Mouse (Mus musculus) adrenal gland, adult 8-10 months (tissue): ENCODE measurements around the gene Spag17. TPM values are rescaled to one million over a fixed set of nuclear protein-coding genes. Genes with fewer than 3 reads are reported as not detected.
"Not testable (repeated sequence)": the region's sequence is repeated elsewhere in the genome, so short reads cannot be mapped to it uniquely, and the experiment has no call there.

Source experiments
- DNase-seq: peaks from one replicate; pipeline ENCODE4 v3.0.0; 2022
- total RNA-seq, 4 experiments: library from RNA; stranded (reverse); gene quantifications; 2 replicates each; pipeline ENCODE4 v1.2.4; 2022

Gene Spag17
- not detected for total RNA-seq

DNA sequence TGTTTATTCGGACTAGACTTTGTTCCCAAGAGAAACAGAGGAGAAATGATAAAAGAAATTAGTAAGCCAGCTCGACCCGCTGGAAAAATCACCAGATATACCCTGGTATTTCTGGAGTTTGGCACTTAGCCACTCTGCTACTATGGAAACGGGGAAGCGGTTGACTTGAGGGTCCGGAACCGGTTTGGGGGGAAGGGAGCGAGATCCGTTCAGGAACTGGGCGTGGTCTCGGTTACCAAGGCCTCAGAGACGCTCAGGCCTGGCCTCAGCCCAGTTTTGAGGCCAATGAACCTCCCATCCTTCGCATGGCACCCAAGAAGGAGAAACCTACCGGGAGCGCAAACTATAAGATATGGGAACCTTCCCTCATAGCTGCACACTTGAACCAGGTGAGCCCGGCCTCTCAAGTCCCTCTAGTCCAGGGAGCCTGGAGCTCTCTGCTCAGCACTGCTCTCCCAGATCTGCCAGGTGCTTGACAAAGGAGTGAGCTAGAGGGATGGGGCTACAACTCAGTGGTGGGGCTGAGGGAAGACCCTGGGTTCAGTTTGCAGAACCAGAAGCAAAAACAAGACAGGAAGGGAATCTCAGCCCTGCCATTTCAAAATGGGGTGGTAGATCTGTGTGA, at the start of gene Spag17:
Gene Spag17 (plus strand): TSS at position 220 of the 625 bp plus-strand sequence.
- DNase-seq, result no peak

DNA sequence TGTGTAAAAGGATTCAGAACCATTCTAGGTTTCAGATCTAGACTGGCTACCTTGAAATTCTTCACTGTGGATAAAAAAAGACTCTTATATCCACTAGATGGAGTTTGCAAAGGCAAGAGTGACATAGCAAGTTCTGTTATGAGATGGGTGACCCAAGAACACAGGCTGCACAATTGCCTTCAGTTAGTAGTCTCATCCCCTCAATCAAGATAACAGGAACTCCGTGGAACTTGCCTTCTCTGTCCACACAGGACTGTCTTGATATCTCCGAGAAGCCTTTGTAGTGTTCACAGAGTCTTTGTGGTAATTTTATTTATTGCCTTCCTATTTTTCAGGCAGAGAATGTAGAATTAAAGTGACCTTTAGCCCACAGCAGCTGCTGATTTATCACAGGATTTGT, 42.9 kb upstream of the Spag17 start:
- no peak for DNase-seq

DNA sequence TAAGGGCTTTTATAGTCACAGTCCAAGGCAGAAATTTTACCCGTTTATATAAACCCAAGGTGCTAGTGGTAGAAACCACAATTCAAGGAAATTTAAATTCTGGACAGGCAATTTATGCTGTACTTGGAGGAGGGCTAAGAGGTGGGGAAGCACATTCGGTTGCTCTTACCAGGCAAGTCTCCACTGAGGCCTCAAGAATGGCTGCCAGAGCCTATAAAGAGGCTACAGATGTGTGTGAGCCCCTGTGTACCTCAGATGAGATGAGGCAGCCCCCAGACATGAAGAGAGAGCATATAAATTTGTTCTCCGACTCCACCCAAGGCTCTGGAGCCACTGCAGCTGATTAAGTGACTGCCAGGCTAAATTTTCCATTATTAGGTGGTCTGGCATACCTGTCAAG, 42.4 kb upstream of the Spag17 start:
- no peak for DNase-seq

DNA sequence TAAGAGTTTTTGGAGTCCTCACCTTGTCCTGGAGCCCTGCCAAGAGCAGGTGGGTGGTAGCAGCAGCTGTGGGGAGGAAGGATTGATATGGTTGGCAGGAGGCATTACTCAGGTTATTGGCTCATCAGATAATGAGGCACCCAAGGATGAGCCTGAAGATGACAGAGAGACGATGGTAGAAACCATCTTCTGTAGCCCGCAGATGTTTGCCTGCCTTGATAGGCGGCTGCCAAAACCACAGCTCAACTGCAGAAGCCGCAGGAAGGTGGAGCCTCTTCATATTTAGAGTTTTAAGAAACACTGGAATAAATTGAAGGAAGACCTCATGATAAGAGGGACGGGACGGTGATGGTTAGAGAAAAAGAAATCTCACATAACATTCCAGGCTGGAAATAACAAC, 42.0 kb upstream of the Spag17 start:
- no peak for DNase-seq

DNA sequence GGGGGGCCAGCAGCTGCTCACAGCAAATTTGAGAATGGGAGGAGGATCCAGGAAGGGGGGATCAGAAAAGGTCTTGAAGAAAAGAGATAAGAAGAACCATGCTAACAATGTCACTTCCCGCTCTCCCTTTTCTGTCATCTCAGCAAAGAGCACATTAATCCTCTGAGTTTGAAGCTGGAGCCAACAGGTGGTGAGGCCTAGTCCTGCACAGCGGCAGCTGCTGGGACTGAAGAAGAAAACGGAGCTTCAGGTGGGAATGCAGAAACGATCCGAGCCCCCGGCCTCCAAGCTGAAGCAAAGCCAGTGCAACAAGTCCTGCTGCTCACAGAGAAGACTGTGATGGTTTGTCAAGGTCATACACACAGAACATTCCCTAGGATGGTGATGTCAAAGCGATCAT, 34.3 kb upstream of the Spag17 start:
- no peak for DNase-seq

DNA sequence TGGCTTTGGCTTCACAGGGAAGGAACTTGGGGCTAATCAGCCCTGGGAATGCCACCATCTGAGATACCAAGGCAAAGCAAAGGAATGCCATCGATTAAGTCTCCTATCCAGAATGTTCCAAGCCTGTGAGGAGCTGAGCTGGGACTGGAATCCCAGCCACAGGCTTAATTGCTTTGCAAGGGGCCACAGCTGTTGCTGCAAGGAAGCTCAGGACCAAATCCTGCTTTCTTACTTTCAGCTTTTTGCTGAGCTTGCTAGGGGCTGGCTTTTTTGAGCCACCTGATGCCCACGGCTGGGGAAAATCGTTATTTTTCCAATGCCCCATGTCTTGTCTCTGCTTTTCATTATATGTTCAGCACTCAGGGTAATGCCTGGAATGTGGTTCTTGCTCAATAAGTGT, 30.6 kb upstream of the Spag17 start:
- no peak for DNase-seq

DNA sequence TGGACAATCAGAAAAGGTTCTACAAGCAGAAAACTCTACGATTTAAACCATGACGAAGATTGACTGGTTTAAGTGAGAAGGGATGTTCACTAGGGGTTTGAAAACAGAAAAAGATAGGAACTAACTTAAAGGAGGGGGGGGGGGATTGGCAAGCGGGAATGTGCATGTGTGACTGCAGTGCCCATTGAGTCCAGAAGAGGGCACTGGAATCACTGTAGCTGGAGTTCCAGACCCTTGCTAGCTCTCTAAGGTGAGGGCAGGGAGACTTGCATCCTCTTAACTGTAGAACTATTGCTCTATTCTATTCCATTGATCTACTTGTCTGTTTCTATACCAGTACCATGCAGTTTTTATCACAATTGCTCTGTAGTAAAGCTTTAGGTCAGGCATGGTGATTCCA, 26.3 kb upstream of the Spag17 start:
- DNase-seq, result no peak

DNA sequence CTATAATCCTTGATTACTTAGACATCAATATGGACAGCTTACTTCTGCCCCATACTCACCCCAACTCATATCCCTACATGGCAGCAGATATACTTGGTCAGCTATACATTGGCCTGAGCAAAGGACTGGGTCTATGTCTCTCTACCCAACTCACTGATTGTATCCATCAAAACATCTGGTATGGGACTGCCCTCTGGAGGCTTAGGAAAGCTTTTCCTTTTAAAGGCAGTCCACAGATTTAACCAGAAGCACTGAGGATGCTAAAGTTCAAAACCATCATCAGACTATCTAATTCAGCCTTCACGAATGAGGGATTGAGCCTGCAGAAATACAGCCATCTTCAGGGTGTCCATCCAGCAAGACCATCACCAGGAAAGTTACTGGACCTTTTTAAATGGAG, 20.5 kb upstream of the Spag17 start:
- DNase-seq, result no peak

DNA sequence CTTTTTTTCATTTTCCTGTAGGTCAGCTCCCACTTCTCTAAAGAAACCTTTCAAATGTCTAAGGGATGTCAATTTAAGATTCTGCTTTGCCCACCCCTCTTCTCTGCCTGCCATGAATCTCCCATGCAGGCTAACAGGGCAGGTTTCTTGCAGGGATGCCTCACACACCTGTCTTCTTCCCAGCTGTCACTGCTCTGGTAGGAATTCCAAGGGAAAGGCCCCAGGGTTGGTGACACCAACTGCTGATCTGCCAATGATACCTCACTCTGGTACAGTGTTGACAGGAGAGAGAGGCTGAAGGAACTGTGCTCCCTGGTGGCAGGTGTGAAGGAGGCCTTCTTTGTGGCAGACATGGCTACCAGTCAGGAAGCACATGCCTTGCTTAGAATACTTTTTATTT, 10.1 kb upstream of the Spag17 start:
- DNase-seq, result no peak

DNA sequence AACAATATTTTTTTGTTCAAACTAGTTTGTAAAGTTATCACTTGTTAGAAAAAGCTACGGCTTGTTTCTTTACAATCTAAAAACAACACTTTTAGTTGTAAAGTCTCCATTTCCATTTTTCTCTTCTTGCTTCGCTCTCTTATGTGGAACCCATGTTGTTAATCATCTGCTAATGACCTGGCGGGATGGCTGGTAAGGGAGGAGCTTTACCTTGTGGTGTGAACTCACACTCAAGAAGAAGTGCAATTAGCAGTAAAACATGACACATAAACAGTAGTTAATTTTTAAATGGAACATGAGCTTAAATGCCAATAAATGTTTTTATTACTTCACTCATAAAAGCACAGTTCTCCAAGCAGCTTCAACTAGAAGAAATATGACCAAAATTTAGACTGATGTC, 3.7 kb upstream of the Spag17 start:
- no peak for DNase-seq

DNA sequence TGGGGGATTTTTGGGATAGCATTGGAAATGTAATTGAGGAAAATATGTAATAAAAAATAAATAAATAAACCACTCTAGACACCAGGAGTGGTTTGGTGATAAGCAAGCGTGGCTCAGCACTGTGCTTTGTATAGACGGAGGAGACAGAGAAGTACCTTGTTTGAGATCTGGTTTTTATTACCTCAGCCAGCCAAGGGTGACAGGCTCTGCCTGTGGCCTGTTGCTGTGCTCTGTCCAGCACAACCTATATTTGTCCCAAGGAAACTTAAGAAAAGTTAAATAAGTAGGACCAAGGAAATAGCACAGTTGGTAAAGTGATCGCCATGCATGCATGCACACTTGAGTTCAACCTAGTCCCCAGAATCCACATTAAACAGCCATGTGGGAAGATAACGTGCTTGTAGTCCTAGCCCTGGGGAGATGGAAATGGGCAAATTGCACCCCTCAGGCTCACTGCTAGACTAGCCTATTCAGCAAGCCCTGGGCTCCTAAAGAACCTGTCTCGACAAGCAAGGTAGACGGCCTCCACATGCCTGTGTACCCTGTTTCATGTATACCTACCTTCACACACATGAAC, 1.1 kb upstream of the Spag17 start:
- DNase-seq, result no peak

DNA sequence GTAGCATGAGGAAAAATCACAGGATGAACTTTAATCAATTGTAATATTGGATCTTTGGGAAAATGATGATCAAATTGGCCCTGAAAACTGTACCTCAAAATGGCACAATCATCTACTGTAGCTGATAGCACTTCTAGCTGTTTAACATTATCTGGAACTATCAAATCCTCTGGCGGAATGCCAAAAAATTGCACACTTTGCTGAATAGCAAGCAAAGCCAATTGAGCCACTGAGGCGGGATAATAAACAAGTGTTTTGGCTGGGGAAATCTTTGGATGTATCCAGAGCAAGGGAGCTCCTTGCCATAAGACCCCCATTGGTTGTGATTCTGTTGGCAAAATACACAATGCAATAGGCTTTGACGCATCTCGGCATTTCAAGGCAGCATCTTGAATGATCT, 9.5 kb downstream of the Spag17 start:
- DNase-seq, result not testable (repeated sequence)

DNA sequence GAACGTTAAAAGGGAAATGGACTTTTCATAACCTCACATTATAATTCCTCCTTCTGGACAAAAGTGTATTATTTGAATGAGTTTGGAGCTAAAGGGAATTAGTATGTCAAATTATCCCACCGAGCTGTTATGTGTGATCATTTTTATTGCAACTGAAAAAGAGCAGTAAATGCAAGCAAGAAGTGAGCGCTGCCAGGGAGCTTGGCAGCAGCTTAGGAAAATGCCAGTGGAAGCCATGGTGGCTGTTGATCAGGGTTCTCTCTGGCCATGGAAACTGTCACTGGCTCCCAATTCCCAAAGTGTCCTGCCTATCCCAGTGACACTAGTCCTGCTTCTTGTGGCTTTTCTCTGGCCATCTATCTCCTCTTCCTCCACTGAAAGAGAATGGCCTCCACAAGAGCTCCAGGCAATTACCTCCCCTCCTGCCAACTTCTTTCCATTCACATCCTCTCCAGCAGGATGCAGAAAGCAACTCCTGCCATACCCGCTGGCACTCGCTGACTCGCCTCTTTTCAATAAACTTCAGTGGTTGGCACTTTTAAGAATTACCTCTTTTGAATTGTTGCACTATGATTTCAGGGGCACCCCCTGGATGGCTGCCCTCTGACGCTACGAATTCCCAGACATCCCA, 28.7 kb downstream of the Spag17 start:
- DNase-seq, result no peak

DNA sequence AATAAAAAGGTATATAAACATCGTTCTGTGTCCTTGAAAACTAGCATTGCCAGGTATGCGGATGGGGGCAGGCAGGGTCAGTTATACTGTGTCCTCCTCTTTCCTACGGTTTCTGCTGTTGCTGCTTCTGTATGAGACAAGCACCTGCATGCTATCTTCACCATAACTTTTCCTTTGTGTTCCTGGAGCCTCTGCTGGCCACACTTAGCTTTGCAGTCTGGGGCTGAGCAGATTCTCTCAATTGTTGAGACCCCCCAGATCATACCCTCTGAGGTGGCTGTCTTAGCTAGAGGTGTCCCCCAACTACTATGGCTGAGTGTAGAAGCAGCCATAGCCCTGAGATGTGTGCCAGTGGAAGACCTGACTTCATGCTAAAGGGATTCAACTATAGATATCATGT, 37.7 kb downstream of the Spag17 start:
- DNase-seq, result no peak

DNA sequence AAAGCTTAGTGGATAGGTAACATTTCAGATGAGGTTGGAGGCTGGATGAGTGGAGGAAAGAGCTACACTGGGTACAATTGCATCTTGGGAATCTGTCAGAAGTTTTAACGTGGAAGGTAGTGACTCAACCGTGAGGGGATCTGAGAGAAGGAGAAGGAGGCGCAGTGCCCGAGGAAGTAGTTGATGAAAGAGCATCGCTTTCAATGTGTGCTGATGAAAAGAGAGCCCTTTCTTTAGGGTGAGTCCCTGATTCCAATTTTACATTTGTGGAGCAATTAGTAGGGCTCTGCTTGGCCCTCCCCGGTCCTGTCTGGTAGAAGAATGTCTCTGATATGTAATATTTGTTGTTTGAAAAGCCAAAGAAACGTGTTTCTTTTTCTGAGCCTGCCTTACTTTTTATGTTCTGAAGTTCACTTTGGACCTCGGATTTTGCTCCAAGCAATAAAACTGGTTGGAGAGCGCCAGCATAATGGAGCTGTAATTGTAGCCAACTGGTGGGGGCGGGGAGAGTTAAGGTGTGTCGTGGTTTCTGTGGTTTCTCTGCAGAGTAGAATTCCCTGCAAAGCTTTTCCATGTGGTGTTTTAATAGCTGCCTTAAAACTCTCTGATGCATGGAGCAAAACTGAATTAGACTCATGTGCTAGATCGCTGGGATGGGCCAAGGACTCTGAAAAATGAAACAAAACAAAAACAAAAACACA, 45.9 kb downstream of the Spag17 start:
- no peak for DNase-seq

DNA sequence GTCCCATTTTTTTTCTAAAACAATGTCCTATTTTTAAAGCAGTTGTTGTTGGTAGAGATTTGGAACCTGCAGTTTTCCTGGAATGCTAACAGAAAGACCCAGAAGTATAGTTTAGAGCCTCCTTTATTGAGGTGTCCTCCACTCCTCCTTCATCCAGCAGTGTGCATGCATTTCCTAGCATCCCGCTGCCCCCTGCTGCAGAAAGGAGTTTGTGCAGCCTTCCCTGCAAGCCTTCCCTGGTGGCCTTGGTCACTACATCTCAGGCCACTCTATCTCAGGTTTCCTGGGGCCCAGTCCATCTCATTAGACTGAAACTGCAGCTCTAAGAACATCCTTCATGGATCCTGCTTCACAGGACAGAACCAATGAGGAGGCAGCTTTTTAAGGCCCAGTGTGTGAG, 51.0 kb downstream of the Spag17 start:
- DNase-seq, result peak; percentile 5

DNA sequence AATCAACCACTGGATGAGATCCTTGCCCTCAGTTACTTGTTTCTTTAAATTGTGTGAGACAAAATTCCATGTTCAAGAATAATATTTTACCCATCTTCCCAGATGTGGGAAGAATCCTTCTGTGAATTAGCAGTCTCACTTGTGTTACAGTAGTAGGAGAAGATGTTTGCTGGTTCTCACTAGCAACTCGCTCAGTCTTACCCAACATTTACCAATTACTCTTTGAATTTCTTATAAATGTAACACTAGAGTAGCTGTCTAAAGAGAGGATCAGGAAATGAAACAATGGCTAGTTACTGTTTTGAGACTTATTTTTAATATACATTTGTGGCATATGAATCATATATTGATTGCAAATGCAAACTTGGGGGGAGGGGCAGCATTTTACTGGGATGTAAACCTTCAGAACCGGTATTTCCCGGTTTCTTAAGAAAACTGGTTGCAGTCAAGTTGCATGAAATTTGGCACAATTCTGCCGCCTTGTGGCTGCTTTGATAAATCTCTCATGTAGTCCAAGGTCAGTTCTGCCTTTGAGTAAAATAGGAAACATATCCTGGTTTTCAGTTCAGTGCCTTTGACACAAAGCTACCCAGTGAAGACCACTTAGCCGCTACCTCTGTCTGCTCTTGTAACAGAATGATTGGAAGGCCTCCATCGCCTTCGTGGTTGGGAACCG, 53.5 kb downstream of the Spag17 start:
- peak; percentile 8 for DNase-seq

DNA sequence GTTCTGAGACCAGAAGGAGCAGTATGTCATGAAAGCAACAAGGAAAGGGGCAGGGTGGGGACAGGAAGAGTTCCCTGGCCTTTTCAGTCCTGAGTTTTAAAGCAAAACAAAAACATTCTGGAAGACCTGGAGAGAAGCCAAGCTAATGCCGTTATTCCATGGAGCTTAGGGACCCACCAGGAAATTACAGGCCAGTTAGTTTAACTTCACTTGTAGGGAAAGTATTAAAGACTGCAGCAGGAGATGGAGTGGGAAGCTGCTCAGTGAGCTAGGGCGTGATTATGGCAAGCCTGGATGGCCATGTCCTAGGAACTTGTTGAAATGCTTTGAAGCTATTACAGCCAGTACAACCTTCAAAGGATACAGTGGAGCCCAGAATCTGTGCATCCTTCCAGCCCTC, 60.0 kb downstream of the Spag17 start:
- no peak for DNase-seq

DNA sequence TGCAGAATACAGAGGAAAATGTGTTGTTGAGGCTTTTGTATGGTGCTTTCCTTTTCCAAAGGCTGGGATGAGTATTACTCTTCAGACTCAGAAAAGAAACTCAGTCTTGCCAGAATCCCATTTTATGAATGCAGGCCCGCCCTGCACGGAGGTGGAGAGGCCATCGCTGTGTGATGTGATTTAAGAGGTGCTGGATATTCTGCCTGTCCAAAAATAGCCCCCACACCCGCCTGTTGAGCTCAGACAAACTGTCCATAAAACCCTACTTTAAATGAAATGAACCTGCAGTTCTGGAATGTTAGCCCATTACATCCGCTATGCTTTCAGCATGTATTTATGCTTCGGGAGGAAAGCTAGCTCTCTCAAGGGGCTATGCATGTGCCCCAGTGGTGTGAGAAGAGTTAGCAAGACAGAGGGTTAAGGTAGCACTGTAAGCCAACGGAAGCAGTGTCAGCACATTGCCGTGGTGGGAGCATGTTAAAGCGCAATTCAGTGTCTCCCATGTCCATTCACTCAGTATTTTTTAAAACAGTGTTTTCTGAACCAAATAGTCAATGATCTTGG, 68.9 kb downstream of the Spag17 start:
- DNase-seq, result no peak

DNA sequence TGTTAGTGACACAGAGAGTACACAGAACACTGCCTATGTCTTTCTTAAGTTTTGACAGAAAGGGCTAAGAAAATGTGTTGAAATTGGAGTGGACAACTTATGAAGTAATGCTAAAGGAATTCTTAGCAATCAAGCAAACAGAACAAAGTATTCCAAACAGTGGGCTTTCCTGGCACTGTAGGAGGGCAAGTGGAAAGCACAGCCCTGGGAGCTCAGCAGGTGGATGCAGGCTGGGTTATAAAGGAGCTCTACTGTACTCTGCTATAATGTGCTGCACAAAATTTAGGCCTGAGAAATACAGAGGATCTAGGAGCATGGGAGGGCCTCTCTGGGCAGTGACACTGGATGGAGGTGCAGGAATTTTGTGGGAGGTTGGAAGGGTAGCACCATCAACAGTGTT, 71.3 kb downstream of the Spag17 start:
- no peak for DNase-seq

DNA sequence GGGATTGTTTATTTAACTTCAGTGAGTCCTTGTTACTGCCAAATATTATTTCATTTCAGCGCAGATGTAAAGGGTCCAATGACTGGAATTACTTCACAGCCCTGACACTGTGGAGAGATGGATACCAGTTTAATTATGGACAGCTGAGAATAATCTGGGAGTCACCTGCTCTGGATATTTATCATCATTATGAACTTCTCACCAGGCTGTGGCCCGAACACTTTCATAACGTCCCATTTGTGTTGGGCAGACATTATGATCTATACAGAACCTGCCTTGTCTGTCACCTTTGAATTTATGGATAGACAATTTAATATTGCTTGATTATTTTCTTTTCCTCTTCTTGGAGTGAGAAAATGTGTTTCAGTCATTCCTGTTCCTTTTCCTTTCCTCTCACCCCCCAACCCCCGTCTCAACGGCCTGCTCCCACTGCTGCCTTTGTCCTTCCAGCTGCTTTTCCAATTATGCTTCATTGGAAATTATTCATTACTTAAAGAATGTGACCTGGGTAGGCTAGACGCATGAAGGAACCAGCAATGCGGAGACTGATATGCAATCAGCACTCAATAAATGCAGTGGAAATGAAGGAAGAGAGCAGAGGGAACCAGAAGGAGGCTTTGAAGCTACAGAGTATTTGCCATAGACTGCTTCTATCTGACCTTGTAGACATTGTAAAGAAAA, 74.7 kb downstream of the Spag17 start:
- no peak for DNase-seq

DNA sequence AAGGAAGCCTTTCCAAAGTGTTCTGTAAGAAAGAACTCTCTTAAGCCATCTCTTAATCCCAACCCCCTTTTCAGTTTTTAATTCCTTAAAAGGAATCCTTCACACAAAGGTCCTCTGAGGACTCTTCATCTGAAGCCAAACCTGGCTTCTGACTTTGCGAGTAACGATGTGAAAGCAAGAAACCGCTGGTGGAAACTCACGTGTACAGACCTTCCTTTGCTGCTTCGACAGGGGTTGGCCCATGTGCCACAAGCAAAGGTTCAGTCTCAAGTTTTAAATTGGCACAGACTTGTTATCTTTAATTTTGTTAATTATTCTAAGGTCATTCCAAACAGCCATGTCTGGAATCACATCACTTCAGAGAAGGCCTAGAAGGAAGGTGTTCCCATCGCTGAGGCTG, 79.1 kb downstream of the Spag17 start:
- no peak for DNase-seq
